Mouse (Mus musculus) MEL (cell line): Measurements from ENCODE around the gene Grb7.

Experiments used
- HCFC1 ChIP-seq: IDR thresholded peaks from 2 replicates; pipeline ENCODE4 v1.6.1; 2012; ENCODE audit warnings: low read depth, mild to moderate bottlenecking, inconsistent platforms, low read length, improper control_type of control experiment, moderate library complexity
- MAFK ChIP-seq: IDR thresholded peaks from 2 replicates; pipeline ENCODE4 v1.6.1; 2011; ENCODE audit warnings: low read depth, mild to moderate bottlenecking, low read length, improper control_type of control experiment, borderline replicate concordance
- POLR2A ChIP-seq, 2 experiments: IDR thresholded peaks; 2 replicates each; pipeline ENCODE4 v1.6.1; 2011 to 2012; ENCODE audit warnings: low read length in 2 of 2, mild to moderate bottlenecking in 2 of 2, control low read depth in 1 of 2, improper control_type of control experiment in 1 of 2, low read depth in 1 of 2, moderate library complexity in 1 of 2; ENCODE audit not compliant: control insufficient read depth in 1 of 2, insufficient read depth in 1 of 2, poor library complexity in 1 of 2
- ZNF384 ChIP-seq: IDR thresholded peaks from 2 replicates; pipeline ENCODE4 v1.6.1; 2012; ENCODE audit warnings: low read depth, mild to moderate bottlenecking, inconsistent platforms, low read length, improper control_type of control experiment

DNA sequence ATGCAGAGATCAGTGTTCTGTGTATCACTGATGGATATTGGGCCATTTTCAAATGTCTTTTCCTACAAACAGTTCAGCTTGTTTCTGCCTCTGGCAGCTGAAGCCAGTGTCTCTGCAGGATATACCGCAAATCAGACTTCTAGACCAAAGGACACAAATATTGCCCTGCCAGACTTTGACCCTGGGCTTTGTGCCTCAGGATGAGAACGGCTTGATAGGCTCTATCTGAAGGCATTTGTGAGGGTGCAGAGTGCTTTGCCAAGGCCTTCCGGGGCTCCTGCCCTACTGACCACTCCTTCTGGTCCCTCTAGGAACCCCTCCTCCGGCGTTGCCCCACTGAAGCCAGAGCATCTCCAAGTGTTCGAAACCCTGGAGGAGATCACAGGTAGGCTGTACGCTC is 19.6 kb upstream of the Grb7 start:
- TF ChIP-seq HCFC1 (no peak), MAFK (no peak), ZNF384 (no peak), POLR2A (IDR thresholded peaks at IDR 0.05; ENCODE audit: control insufficient read depth in 1 of 2, insufficient read depth in 1 of 2, low read depth in 1 of 2, low read length in 2 of 2, poor library complexity in 1 of 2) (no peak)
